Mouse (Mus musculus) bone marrow, adult 2 months (tissue): ENCODE results near the gene Fgr. TPM values are rescaled to one million over a fixed set of nuclear protein-coding genes. Genes with fewer than 3 reads are reported as not detected.

Experiments used
- H3K27ac ChIP-seq: fragments of 200-500 bp; 2 replicates; pipeline ENCODE4 v1.5.1; 2012; ENCODE audit warnings: low read depth, mild to moderate bottlenecking, control low read depth, inconsistent platforms, low read length; ENCODE audit not compliant: control insufficient read depth, poor library complexity, insufficient read depth
- H3K4me1 ChIP-seq: fragments of 200-500 bp; 2 replicates; pipeline ENCODE4 v1.6.1; 2011; ENCODE audit warnings: low read length; ENCODE audit not compliant: control insufficient read depth, insufficient read depth
- H3K4me3 ChIP-seq: fragments of 200-500 bp; replicated peaks from 2 replicates; pipeline ENCODE3; 2011; ENCODE audit warnings: mild to moderate bottlenecking, low read depth, low read length, control low read depth; ENCODE audit not compliant: control insufficient read depth
- CTCF ChIP-seq: fragments of 200-500 bp; IDR thresholded peaks from 2 replicates; pipeline ENCODE4 v1.5.1; 2011; ENCODE audit warnings: low read length, control low read depth; ENCODE audit not compliant: control insufficient read depth, insufficient read depth
- POLR2A ChIP-seq: fragments of 200-500 bp; IDR thresholded peaks from 2 replicates; pipeline ENCODE4 v1.6.1; 2011; ENCODE audit warnings: low read depth, mild to moderate bottlenecking, control low read depth, low read length, borderline replicate concordance; ENCODE audit not compliant: control insufficient read depth
- WGBS: fragments of 180-500 bp; shearing (Covaris S2); methylation state at CpG from one replicate; pipeline ENCODE4 v1.1.7; 2018; 5-methylcytosine and 5-hydroxymethylcytosine counted together
- polyA plus RNA-seq: library from polyadenylated mRNA; stranded (reverse); fragments of >200 nt; gene quantifications from 2 replicates; pipeline ENCODE4 v1.2.4, GENCODE M21; 2011; ENCODE audit warnings: low replicate concordance; ENCODE audit not compliant: missing spikeins, insufficient read depth, insufficient read length

The Fgr gene
- polyA plus RNA-seq, 1 experiment = 53.3 TPM

DNA sequence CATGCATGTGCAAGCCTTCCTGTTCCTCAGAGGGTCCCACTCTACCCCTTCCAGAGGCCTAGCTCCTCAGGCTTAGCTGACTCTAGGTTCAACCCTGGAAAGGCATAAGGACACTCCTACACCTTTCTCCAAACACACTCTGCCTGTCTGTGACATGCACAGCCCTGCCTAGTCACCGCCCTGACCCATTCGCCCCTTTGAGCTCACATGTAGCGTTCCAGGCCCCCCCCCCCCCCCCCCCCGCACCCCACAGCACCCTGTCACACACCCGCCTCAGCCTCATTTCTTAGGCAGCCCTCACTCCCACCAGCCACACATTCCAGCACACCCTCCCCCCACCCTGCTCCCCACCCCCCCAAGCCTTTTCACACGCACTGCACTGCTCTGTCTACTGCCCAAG, 46.8 kb downstream of the Fgr start:
- Histone ChIP-seq H3K4me3 (no peak overlapping the region), H3K27ac (no peak overlapping the region), H3K4me1 (no peaks in the 10 kb centered on the region; the same call in 1 of the 2 replicates)
- WGBS = 80% methylated on average over 4 of the region's 6 CpGs
- TF ChIP-seq CTCF (no peak), POLR2A (no peak)

DNA sequence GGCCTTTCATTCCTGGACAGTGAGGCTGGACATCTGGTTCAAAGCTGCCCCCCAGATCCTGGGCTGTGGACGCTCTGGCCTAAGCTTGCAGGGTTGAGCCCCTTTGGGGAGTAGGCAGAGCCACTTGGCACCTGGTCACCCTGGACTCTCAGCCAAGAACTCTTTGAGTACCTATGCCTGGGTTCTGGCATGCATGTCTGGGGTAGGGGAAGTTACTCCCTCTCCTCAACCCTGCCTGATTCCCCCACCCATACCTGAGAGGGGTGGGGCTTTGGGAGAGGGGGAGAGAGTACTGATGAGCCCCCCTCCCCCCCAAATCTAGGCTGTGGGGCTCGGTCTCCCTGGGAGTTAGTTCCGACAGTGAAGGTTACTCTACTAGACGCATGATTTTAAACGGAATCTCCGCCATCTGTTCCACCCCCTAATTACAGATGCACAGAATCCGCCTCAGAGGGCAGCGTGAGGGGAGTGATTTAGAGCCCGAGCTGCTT, 47.3 kb downstream of the Fgr start:
- Histone ChIP-seq H3K27ac (no peak overlapping the region), H3K4me1 (no peaks in the 10 kb centered on the region; the same call in 1 of the 2 replicates), H3K4me3 (no peak overlapping the region)
- WGBS = 50% methylated on average over 9 of the region's 9 CpGs
- TF ChIP-seq POLR2A = no peak
- TF ChIP-seq CTCF = no peak

DNA sequence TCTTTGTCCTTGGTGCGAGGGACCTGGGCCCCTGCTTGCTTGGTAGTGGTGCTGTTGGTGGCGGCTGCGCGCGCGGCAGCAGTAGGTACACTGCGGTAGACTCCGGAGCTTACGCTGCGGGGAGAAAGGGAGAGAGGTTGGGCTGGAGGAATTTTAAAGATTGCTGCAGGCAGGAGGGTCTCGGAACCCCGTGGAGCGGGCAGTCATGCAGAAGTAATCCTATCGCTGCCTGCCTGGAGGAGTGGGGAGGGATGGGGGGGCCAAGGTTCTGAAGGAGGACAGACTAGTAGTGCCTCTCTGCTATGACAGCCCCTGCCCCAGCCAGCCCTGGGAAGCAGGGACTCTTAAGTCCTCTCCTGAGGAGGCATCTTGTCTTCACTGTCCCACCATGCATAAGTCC, 48.3 kb downstream of the Fgr start:
- WGBS = 90% methylated on average over 14 of the region's 14 CpGs
- Histone ChIP-seq H3K4me1 (no peaks in the 10 kb centered on the region; the same call in 1 of the 2 replicates), H3K4me3 (no peak overlapping the region), H3K27ac (no peak overlapping the region)
- no peak for TF ChIP-seq CTCF
- no peak for TF ChIP-seq POLR2A

DNA sequence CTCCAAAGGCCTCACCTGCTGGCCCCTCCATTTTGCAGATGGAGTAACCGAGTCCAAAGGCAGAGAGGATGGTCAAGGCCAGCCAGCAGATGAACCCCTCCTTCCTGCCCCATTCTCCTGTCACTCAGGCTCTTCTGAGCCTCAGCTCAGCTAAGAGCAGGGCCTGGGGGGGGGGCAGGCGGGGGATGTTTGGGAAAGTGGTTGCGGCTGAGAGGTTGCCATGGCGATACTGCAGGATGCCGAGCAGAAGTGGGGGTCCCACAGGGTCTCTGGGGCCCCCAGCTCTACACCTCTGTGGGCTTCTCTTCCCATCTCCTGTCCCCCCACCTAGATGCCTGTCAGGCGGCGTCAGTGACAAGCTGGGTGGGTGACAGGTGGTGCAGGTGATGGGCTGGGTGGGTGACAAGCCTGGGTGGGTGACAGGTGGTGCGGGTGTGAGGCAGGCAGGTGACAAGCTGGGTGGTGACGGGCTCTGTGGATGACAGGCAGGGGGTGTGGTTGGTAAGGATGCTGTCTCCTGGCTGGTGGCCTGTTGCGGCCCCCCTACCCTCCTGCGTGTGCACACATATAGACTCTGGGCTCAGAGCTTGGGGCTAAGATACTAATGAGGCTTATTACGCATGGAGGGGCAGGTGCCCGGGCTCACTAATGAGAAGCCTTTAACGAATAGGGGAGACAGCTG, 49.2 kb downstream of the Fgr start:
- Histone ChIP-seq H3K4me1 (no peaks in the 10 kb centered on the region; the same call in 1 of the 2 replicates), H3K27ac (no peak overlapping the region)
- 87% methylated on average over 14 of the region's 14 CpGs for WGBS

DNA sequence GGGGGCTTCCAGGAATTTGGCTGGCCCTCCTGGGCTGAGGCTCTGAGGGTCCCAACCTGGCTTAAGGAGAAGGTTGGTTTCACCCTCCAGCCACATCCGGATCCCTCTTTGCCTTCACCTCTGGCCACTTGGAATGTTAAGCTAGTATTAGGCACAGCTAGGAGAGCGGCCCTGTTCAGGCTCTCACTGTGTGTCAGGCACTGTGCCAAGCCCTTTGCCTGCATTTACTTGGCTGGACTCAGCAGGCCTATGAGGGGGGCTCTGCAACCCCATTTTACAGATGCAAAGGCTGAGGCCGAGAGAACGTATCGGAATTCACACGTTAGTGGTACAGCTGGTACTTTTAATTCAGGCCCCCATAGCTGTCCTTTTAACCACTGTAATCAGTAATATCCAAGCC, 49.7 kb downstream of the Fgr start:
- no peaks in the 10 kb centered on the region; the same call in 1 of the 2 replicates for H3K4me1 ChIP-seq
- TF ChIP-seq CTCF (no peak), POLR2A (no peak)
- no peak overlapping the region for H3K4me3 ChIP-seq
- H3K27ac ChIP-seq = no peak overlapping the region
- 90% methylated on average over 6 of the region's 6 CpGs for WGBS

More for the DNA sequence above, 49.2 kb downstream of the Fgr start:
- no peak for TF ChIP-seq POLR2A
- no peak for TF ChIP-seq CTCF
- no peak overlapping the region for H3K4me3 ChIP-seq

DNA sequence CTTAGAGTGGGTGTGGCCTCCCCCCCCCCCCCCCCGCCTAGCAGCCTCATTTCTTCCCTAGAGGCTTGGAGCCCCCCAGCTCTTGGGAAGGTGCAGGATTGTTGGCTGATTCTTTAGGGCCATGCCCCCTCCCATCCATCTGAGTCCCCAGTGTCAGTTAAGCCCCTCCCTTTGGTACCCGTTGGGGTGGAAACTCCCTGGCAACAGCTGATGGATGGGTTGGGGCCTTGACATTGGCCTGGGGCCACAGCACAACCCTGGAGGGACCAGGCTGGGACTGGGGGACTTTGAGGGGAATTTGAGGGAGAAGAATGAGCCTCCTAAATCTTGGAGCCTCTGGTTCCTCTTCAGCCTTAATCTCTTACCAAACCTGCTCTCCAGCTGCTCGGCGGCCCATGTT, 50.5 kb downstream of the Fgr start:
- TF ChIP-seq CTCF = no peak
- no peak for TF ChIP-seq POLR2A
- Histone ChIP-seq H3K4me3 (no peak overlapping the region), H3K27ac (no peak overlapping the region), H3K4me1 (no peaks in the 10 kb centered on the region; the same call in 1 of the 2 replicates)
- 64% methylated on average over 4 of the region's 4 CpGs for WGBS

DNA sequence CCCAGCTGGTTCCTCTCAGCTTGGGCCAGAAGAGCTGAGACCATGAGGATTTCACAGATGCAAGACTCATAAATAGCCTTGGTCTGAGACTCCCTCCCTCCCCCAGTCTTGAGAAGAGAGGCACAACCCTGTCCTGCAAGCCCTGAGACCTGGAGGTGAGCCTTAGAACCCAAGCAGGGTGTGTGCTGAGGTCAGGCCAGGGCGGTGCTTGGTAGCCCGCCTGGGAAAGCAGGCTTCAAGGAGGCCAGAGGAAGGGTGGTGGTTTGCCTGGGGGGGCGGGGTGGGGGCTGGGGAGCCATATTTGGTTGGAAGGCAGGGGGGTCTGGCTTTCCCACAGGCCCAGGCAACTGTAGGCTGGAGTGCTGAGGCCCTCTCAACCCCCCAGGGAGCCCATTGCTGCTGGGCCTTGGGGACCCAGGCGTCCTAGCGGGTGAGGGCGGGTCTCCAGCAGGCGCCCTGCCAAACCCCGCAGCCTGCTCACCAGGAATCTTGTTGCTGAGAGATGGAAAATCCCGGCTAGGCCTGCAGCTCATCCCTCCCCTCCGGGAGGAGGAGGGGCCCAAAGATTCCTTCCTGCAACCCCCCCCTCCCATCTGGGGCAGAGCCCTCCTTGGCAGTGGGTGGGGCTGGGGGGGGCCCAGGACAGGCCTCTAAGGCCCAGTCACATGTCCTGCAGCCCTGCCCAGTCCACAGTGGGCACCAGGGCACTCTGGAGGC, 51.2 kb downstream of the Fgr start:
- Histone ChIP-seq H3K4me1 (no peaks in the 10 kb centered on the region; the same call in 1 of the 2 replicates), H3K27ac (no peak overlapping the region), H3K4me3 (no peak overlapping the region)
- WGBS = 70% methylated on average over 10 of the region's 10 CpGs
- TF ChIP-seq POLR2A = no peak
- TF ChIP-seq CTCF = no peak

DNA sequence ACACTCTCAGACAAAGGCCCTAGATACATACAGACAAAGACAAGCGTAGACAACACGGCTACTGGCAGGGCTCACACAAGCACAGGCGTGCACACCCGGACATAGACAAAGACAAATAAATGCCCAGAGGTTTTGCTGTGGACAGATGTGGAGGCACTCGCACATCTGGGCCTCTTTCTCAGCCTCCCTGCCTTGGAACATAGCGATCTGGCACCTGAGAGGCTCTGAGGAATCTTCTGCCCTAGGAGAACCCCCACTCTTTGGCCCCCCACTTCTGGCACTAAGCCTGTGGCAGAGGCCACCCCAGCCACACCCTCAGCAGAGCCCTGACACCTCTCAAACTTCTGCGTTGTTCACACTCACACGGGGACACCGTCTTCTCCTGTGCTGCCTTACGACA, 52.4 kb downstream of the Fgr start:
- no peaks in the 10 kb centered on the region; the same call in 1 of the 2 replicates for H3K4me1 ChIP-seq
- no peak overlapping the region for H3K4me3 ChIP-seq
- no peak for TF ChIP-seq CTCF
- no peak for TF ChIP-seq POLR2A
- H3K27ac ChIP-seq = no peak overlapping the region
- 86% methylated on average over 10 of the region's 10 CpGs for WGBS
